Mouse (Mus musculus) erythroblast, embryonic 14.5 days (primary cell): ENCODE measurements around the gene Ctdsp1. TPM values are rescaled to one million over a fixed set of nuclear protein-coding genes. Genes with fewer than 3 reads are reported as not detected.

ENCODE experiments used
- H3K27me3 ChIP-seq: 2 replicates; pipeline ENCODE4 v1.6.1; 2012; ENCODE audit warnings: inconsistent platforms; ENCODE audit not compliant: control insufficient read depth
- H3K36me3 ChIP-seq: 2 replicates; pipeline ENCODE4 v1.6.1; 2012; ENCODE audit warnings: mild to moderate bottlenecking, inconsistent platforms; ENCODE audit not compliant: control insufficient read depth
- H3K4me1 ChIP-seq: 2 replicates; pipeline ENCODE4 v1.6.1; 2012; ENCODE audit warnings: inconsistent platforms; ENCODE audit not compliant: control insufficient read depth
- H3K4me3 ChIP-seq: replicated peaks from 2 replicates; pipeline ENCODE3; 2012; ENCODE audit warnings: moderate library complexity, mild to moderate bottlenecking, inconsistent platforms
- H3K9me3 ChIP-seq: 2 replicates; pipeline ENCODE4 v1.6.1; 2012; ENCODE audit warnings: low read length, inconsistent platforms, mixed read lengths; ENCODE audit not compliant: control insufficient read depth
- GATA1 ChIP-seq: IDR thresholded peaks from 2 replicates; pipeline ENCODE4 v1.6.1; 2012; ENCODE audit warnings: low read length, inconsistent platforms, mixed read lengths
- TAL1 ChIP-seq: IDR thresholded peaks from 3 replicates; pipeline ENCODE4 v1.6.1; 2012; ENCODE audit warnings: low read length, inconsistent platforms, mixed read lengths
- polyA plus RNA-seq: library from polyadenylated mRNA; stranded (reverse); fragments of >175 nt; gene quantifications from 2 replicates; pipeline ENCODE4 v1.2.3, GENCODE M21; 2012

Gene Ctdsp1
- polyA plus RNA-seq, 1 experiment: 33.4 TPM

- TF ChIP-seq GATA1 (no peak), TAL1 (no peak)
- Histone ChIP-seq H3K9me3 (no peaks in the 10 kb centered on the region), H3K4me1 (peaks cover 72% of the 10 kb centered on the region), H3K4me3 (peak overlapping the region; percentile 70), H3K36me3 (no peaks in the 10 kb centered on the region), H3K27me3 (0 out of 2 replicates have a peak, but pooled peaks cover 4% of the 10 kb centered on the region)
Measured at GRCm38 (mm10) chr1:74386363-74386713, 5.0 kb upstream of the Ctdsp1 start.

GRCm38 (mm10) chr1:74386714-74387385 lies 4.5 kb upstream of the Ctdsp1 start:
- H3K4me3 ChIP-seq: peak overlapping the region; percentile 70
- 0 out of 2 replicates have a peak, but pooled peaks cover 2% of the 10 kb centered on the region for H3K27me3 ChIP-seq
- H3K4me1 ChIP-seq: peaks cover 67% of the 10 kb centered on the region
- no peaks in the 10 kb centered on the region for H3K9me3 ChIP-seq
- TF ChIP-seq TAL1 (no peak), GATA1 (no peak)
- H3K36me3 ChIP-seq: no peaks in the 10 kb centered on the region

GRCm38 (mm10) chr1:74387386-74387988 lies 3.8 kb upstream of the Ctdsp1 start:
- peak overlapping the region; percentile 70 for H3K4me3 ChIP-seq
- peaks cover 72% of the 10 kb centered on the region for H3K4me1 ChIP-seq
- H3K9me3 ChIP-seq: no peaks in the 10 kb centered on the region
- H3K36me3 ChIP-seq: peaks cover 2% of the 10 kb centered on the region; the same call in 1 of the 2 replicates
- H3K27me3 ChIP-seq: no peaks in the 10 kb centered on the region
- TF ChIP-seq TAL1 (no peak), GATA1 (no peak)

- Histone ChIP-seq H3K36me3 (peaks cover 11% of the 10 kb centered on the region), H3K4me3 (no peak overlapping the region), H3K9me3 (no peaks in the 10 kb centered on the region), H3K4me1 (peaks cover 77% of the 10 kb centered on the region), H3K27me3 (no peaks in the 10 kb centered on the region)
- no peak for TF ChIP-seq TAL1
- TF ChIP-seq GATA1: no peak
Measured at GRCm38 (mm10) chr1:74388398-74388920, 2.9 kb upstream of the Ctdsp1 start.

- TF ChIP-seq TAL1 (no peak), GATA1 (no peak)
- peak overlapping the region; percentile 95 for H3K4me3 ChIP-seq
- H3K4me1 ChIP-seq: peaks cover 80% of the 10 kb centered on the region
- peaks cover 25% of the 10 kb centered on the region for H3K36me3 ChIP-seq
- H3K27me3 ChIP-seq: no peaks in the 10 kb centered on the region
- no peaks in the 10 kb centered on the region for H3K9me3 ChIP-seq
Measured at GRCm38 (mm10) chr1:74389831-74390286, 1.4 kb upstream of the Ctdsp1 start.

- H3K9me3 ChIP-seq: no peaks in the 10 kb centered on the region
Measured at GRCm38 (mm10) chr1:74390287-74390906, 912 bp upstream of the Ctdsp1 start.

GRCm38 (mm10) chr1:74391844-74392441 lies 634 bp downstream of the Ctdsp1 start:
- no peaks in the 10 kb centered on the region for H3K9me3 ChIP-seq
- TF ChIP-seq GATA1 (no peak), TAL1 (no peak)
- H3K27me3 ChIP-seq: no peaks in the 10 kb centered on the region
- peaks cover 83% of the 10 kb centered on the region for H3K4me1 ChIP-seq
- peak overlapping the region; percentile 95 for H3K4me3 ChIP-seq
- peaks cover 38% of the 10 kb centered on the region for H3K36me3 ChIP-seq

More at GRCm38 (mm10) chr1:74390287-74390906, 912 bp upstream of the Ctdsp1 start:
- Histone ChIP-seq H3K4me1 (peaks cover 81% of the 10 kb centered on the region), H3K27me3 (no peaks in the 10 kb centered on the region), H3K4me3 (peak overlapping the region; percentile 95), H3K36me3 (peaks cover 30% of the 10 kb centered on the region)
- TF ChIP-seq GATA1 (no peak), TAL1 (no peak)

- H3K36me3 ChIP-seq: peaks cover 38% of the 10 kb centered on the region
- H3K9me3 ChIP-seq: no peaks in the 10 kb centered on the region
- peaks cover 83% of the 10 kb centered on the region for H3K4me1 ChIP-seq
- H3K27me3 ChIP-seq: no peaks in the 10 kb centered on the region
- TF ChIP-seq GATA1 (no peak), TAL1 (no peak)
- H3K4me3 ChIP-seq: peak overlapping the region; percentile 95
Measured at GRCm38 (mm10) chr1:74392446-74392994, 1.2 kb downstream of the Ctdsp1 start.
